Mouse (Mus musculus) liver, embryonic 12.5 days (tissue): ENCODE measurements around the gene Taf1d. TPM values are rescaled to one million over a fixed set of nuclear protein-coding genes. Genes with fewer than 3 reads are reported as not detected.
A peak's percentile ranks its signal among the peaks of the same experiment; 100 is the strongest.
"Not testable (repeated sequence)": the region's sequence is repeated elsewhere in the genome, so short reads cannot be mapped to it uniquely, and the experiment has no call there.

Experiments used
- ATAC-seq: fragments of 200-750 bp; cut with Nextera tagmentation; 2 replicates; pipeline ENCODE4 v1.8.0; 2017; ENCODE audit warnings: moderate number of reproducible peaks, mild to moderate bottlenecking, moderate library complexity
- H3K27ac ChIP-seq: fragments of 300-500 bp; sonication (generic); 2 replicates; pipeline ENCODE4 v1.5.1; 2016; ENCODE audit warnings: mild to moderate bottlenecking
- H3K27me3 ChIP-seq: fragments of 300-500 bp; sonication (generic); replicated peaks from 2 replicates; pipeline ENCODE4 v1.6.1; 2016; ENCODE audit warnings: mild to moderate bottlenecking, moderate library complexity
- H3K36me3 ChIP-seq: fragments of 300-500 bp; sonication (generic); 2 replicates; pipeline ENCODE4 v1.6.1; 2016; ENCODE audit warnings: mild to moderate bottlenecking, moderate library complexity
- H3K4me1 ChIP-seq: fragments of 300-500 bp; sonication (generic); 2 replicates; pipeline ENCODE4 v1.6.1; 2016
- H3K4me2 ChIP-seq: fragments of 300-500 bp; sonication (generic); 2 replicates; pipeline ENCODE4 v1.6.1; 2016; ENCODE audit warnings: mild to moderate bottlenecking, moderate library complexity
- H3K4me3 ChIP-seq: fragments of 300-500 bp; sonication (generic); 2 replicates; pipeline ENCODE4 v1.5.1; 2016; ENCODE audit warnings: mild to moderate bottlenecking, moderate library complexity
- H3K9ac ChIP-seq: fragments of 300-500 bp; sonication (generic); 2 replicates; pipeline ENCODE4 v1.6.1; 2016; ENCODE audit warnings: mild to moderate bottlenecking, moderate library complexity
- H3K9me3 ChIP-seq: fragments of 300-500 bp; sonication (generic); replicated peaks from 2 replicates; pipeline ENCODE4 v1.6.1; 2016; ENCODE audit warnings: mild to moderate bottlenecking, moderate library complexity
- WGBS: fragments of 180-500 bp; shearing (Covaris S2); methylation state at CpG from one replicate; pipeline ENCODE4 v1.1.7; 2016; ENCODE audit not compliant: insufficient replicate concordance; 5-methylcytosine and 5-hydroxymethylcytosine counted together
- polyA plus RNA-seq: library from polyadenylated mRNA; unstranded; fragments of >200 nt; fragmentation: Nextera tagmentation; extraction: Ambion mirVana; gene quantifications from 2 replicates; pipeline ENCODE4 v1.2.1, GENCODE M21; 2016

The Taf1d gene
- polyA plus RNA-seq, 1 experiment from 2014 or later: 63.5 TPM

DNA sequence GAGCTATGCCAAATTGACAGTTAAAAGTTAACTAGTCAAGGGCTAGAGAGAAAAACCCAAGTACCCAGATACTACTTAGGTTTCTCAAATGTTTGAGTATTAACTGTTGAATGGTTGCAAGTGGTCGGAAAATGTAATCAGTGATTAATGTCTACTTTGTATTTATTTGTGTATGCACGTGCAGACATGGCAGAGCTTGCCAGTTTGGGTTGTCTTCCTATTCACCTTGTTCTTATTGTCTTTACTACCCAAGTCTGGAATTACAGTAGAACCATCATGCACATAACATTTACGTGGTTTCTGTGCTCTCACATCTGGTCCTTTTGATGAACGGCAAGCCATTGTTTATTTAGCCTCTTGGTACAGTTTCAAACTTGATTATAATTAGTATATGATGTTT is 3.4 kb downstream of the Taf1d start:
- no peaks in the 10 kb centered on the region for H3K27me3 ChIP-seq
- peaks cover 76% of the 10 kb centered on the region for H3K36me3 ChIP-seq
- peak overlapping the region; percentile 84 for H3K4me3 ChIP-seq
- WGBS: 64% methylated on average over 4 of the region's 4 CpGs
- no peaks in the 10 kb centered on the region for H3K9me3 ChIP-seq
- H3K4me1 ChIP-seq: peaks cover 61% of the 10 kb centered on the region
- H3K27ac ChIP-seq: no peak overlapping the region
- ATAC-seq: no peak
- no peak overlapping the region for H3K9ac ChIP-seq
- peak overlapping the region; percentile 88 for H3K4me2 ChIP-seq

DNA sequence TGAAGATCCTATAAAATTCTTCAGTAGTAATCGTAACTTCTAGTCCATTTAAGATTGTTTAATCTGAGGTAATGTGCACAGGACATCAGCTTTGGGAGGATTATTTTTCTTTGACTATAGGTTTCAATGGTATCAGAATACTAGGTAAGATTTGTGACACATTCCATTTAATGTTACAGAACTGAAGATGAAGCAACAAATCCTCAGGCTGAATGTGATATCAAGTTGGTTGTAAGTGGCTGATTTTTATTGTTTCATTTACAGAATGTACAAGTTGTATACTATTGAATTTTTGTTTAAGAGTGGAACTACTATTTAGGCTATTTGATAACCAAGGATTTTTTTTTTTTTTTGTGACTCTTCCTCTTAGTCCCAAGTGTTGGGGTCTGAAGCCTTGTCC is 4.2 kb downstream of the Taf1d start:
- no peak for ATAC-seq
- no peaks in the 10 kb centered on the region for H3K9me3 ChIP-seq
- no peaks in the 10 kb centered on the region for H3K27me3 ChIP-seq
- WGBS: 79% methylated on average over 1 of the region's 1 CpGs
- no peak overlapping the region for H3K4me3 ChIP-seq
- no peak overlapping the region for H3K9ac ChIP-seq
- peaks cover 56% of the 10 kb centered on the region for H3K4me1 ChIP-seq
- no peak overlapping the region for H3K27ac ChIP-seq
- 0 out of 2 replicates have a peak overlapping the region, but pooled peaks have one; percentile 88 for H3K4me2 ChIP-seq
- peaks cover 83% of the 10 kb centered on the region for H3K36me3 ChIP-seq

DNA sequence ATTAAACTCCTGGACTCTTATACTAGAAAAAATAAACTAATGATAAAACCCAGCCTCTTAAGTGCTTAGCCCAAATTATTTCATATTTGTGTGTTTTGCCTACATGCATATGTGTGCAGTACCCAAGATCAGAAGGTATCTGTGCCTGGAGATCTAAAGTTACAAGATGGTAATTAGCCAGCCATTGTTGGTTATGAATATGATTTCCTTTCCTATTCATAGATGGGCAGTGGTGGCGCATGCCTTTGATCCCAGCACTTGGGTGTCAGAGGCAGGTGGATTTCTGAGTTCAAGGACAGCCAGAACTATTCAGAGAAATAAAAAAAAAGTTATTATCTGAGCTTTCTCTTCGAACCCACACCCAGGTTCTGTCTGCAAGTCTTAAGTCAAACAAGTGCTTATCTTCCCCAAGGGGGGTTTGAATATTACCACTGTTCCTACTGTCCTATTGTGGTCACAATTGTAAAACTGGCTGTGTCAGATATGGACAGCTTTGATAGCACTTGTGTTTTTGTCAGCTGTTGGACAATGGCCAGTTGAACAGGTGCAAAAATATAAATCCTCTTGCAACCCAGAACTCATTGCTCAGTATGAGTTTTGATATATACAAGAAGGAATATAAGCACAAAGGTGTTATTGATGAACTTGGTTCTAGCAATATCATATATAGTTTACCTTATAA is 6.2 kb downstream of the Taf1d start:
- Histone ChIP-seq H3K27ac (no peak overlapping the region), H3K36me3 (peaks cover 100% of the 10 kb centered on the region), H3K4me3 (no peak overlapping the region), H3K4me1 (peaks cover 43% of the 10 kb centered on the region), H3K4me2 (no peak overlapping the region), H3K9ac (no peak overlapping the region), H3K27me3 (no peaks in the 10 kb centered on the region), H3K9me3 (no peaks in the 10 kb centered on the region)
- WGBS: 62% methylated on average over 2 of the region's 2 CpGs
- peak; percentile 6; the same call in 1 of the 2 replicates for ATAC-seq

DNA sequence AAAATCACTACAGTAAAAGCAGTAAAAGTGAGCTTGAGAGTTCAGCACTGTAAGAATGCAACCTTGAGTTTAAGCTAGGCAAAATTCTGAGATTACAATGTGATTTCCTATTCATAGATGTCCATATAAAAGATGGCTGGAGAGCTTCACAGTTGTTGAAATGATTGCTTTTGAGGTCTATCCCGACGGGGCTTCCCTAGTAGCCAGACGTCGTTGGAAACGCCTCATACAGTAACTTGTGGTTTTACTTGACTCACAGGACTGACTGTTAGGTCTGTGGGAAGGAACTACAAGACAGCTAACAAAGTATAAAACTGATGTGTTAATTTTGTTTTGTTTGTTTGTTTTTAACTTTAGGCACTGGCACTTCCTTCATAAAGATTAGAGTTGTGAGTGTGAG is 7.6 kb downstream of the Taf1d start:
- ATAC-seq: no peak
- Histone ChIP-seq H3K9me3 (no peaks in the 10 kb centered on the region), H3K4me2 (no peak overlapping the region), H3K27me3 (no peaks in the 10 kb centered on the region), H3K4me3 (no peak overlapping the region), H3K27ac (no peak overlapping the region), H3K4me1 (peaks cover 29% of the 10 kb centered on the region), H3K9ac (no peak overlapping the region), H3K36me3 (peaks cover 100% of the 10 kb centered on the region)
- 73% methylated on average over 5 of the region's 5 CpGs for WGBS

DNA sequence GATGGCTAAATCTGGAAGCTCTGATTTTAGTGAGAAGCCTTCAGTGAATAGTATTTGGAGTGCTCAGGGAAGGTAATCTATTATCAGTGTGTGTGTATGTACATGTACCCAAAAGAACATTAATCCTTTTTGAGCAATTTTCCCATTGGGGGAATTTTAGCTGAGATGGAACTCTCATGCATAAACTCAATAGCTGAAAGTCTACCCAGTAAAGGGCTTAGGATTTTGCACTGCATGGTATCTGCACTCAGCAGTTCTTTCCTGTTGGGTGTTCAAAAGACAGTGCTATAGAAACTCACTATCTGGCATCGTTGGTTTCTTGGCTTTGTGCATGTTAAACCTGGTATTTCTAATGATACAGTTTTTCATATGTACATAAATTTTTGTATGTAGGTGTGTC is 8.6 kb downstream of the Taf1d start:
- no peak overlapping the region for H3K27ac ChIP-seq
- H3K36me3 ChIP-seq: peaks cover 92% of the 10 kb centered on the region
- no peaks in the 10 kb centered on the region for H3K9me3 ChIP-seq
- H3K4me2 ChIP-seq: no peak overlapping the region
- no peak for ATAC-seq
- H3K27me3 ChIP-seq: no peaks in the 10 kb centered on the region
- WGBS: 88% methylated on average over 1 of the region's 1 CpGs
- H3K9ac ChIP-seq: no peak overlapping the region
- H3K4me1 ChIP-seq: peaks cover 20% of the 10 kb centered on the region
- no peak overlapping the region for H3K4me3 ChIP-seq

DNA sequence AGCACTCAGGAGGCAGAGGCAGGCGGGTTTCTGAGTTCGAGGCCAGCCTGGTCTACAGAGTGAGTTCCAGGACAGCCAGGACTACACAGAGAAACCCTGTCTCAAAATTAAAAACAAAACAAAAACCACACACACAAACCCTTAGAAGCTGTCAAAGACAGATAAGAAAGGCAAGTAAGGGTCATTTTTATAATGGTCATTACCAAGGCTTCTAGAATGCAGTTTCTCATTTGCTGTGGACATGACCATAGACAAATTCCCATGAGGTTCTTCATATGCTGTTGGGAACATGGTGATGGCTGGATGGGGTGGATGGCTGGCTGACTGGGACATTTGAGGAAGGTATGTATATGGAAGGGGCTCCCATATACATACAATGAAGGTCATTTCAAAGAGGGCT is 10.3 kb downstream of the Taf1d start:
- not testable (repeated sequence) for H3K4me3 ChIP-seq, H3K9ac ChIP-seq, H3K27ac ChIP-seq, H3K4me1 ChIP-seq, H3K4me2 ChIP-seq, H3K9me3 ChIP-seq, H3K27me3 ChIP-seq
- peaks cover 90% of the 10 kb centered on the region for H3K36me3 ChIP-seq
- ATAC-seq: peak; percentile 44; the same call in 1 of the 2 replicates
- WGBS: 73% methylated on average over 2 of the region's 2 CpGs

DNA sequence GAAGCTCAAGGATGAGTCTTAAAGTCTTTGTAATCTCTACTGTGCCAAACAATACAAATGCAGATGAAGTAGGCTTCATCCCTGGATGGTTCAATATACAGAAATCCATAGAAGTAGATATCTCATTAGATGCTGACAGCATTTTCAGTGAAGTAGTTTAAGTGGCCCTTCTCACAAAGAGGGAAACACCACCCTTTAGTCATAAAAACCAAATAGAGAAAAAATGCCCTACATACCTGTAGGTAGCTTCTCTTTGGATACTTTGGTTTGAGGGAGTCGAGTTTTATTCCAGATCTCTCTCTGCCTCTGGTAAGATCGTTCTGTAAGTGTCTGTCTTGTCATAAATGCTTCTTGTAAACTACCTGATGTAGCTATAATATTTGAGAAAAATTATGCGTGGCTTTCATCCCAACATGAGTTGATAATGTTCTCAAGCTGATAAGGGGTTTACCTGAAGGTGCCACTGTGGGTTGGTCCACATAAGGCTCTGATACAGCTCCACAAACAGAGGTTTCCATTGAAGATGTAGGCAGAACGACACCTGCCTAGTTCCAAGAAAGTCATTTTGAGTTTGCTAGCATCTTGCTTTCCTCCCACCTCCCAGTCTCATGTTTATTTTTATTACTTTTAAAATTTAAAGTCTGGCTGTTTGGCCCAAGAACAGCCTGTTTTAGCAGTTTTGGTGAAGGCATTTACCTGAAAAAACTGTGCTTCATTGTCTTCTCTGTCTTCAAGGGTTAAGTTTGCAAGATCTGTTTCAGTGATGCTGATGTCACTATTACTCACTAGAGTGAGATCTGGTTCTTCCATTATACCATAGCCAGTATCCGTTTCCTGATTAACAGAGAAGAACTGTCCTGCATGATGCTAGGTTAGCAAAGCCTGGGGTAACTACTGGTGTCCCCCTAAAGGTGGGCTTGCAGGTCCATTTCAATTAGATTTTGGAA is 11.5 kb downstream of the Taf1d start:
- Histone ChIP-seq H3K4me3 (no peak overlapping the region), H3K9me3 (no peaks in the 10 kb centered on the region), H3K4me1 (no peaks in the 10 kb centered on the region), H3K27me3 (no peaks in the 10 kb centered on the region), H3K9ac (no peak overlapping the region), H3K4me2 (no peak overlapping the region), H3K27ac (no peak overlapping the region), H3K36me3 (peaks cover 90% of the 10 kb centered on the region)
- ATAC-seq: no peak
- 36% methylated on average over 5 of the region's 5 CpGs for WGBS

DNA sequence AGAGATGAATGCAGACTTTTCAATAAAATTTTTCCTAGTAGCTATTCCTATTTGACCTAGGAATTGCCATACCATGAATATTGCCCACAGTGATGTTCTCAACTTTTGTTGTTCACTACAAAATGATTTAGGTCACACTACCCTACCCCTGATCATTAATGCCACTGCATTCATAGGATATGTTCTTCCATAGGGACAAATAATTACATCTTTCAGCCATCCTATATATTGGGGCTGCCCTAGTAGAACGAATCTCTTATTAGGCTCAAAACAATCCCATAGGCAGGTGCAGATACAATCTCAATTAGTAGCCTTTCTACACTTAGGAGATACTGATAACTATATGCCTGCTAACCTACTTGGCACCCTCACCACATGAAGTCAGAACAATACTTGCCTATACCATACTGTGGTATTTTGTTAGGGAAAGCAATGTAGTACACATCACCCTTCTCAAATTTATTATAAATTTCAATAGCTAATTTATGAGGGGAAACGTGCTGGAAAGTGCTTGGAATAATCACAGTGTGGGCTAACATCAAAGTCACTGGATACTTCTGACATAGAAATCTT is 12.2 kb downstream of the Taf1d start:
- WGBS: 70% methylated on average over 2 of the region's 2 CpGs
- ATAC-seq: no peak

DNA sequence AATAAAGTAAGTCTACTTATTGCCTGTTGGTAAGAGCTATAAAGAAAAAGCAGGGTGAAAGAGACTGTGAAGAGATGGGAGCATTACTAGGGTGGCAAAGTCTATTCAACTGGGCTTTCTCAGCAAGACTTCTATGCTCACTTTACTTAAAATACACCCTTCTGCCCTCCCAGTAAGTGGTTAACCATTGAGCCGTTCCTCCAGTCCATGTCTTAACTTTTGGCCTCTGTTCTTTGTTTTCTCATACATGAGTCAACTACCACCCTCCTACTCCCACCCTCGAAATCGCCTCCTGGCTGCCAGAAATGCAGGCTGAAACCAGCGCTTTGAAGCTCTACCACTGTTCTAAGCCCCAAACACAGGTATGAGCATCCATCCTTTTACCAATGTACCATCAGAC is 31.8 kb downstream of the Taf1d start:
- no peak overlapping the region for H3K27ac ChIP-seq
- 86% methylated on average over 4 of the region's 4 CpGs for WGBS
- H3K9me3 ChIP-seq: no peaks in the 10 kb centered on the region
- H3K36me3 ChIP-seq: peaks cover 94% of the 10 kb centered on the region
- no peak overlapping the region for H3K9ac ChIP-seq
- H3K27me3 ChIP-seq: no peaks in the 10 kb centered on the region
- no peak for ATAC-seq
- no peak overlapping the region for H3K4me3 ChIP-seq
- no peaks in the 10 kb centered on the region for H3K4me1 ChIP-seq
- no peak overlapping the region for H3K4me2 ChIP-seq

More for the DNA sequence above, 12.2 kb downstream of the Taf1d start:
- Histone ChIP-seq H3K9me3 (no peaks in the 10 kb centered on the region), H3K27me3 (no peaks in the 10 kb centered on the region), H3K4me3 (no peak overlapping the region), H3K4me2 (no peak overlapping the region), H3K27ac (no peak overlapping the region), H3K4me1 (no peaks in the 10 kb centered on the region), H3K36me3 (peaks cover 90% of the 10 kb centered on the region), H3K9ac (no peak overlapping the region)

DNA sequence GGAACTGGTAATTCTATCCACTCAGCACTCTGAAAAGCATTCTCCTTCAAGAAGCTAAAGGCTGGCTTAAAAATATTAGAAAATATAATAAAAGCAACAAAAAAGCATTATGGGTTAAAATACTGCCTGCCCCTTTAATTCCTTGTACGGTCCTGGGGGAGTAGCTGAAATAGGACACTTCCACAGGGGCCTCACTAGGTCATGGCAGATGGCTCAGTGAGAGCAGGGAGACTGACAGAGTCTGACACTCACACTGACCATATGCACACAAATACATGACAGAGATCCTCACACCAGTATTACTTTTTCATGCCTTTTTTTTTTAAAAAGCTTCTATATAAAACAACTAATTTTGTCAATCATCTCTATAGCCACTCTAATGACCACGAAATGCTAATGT is 43.9 kb downstream of the Taf1d start:
- no peak for ATAC-seq
- Histone ChIP-seq H3K9ac (no peak overlapping the region), H3K9me3 (no peaks in the 10 kb centered on the region), H3K4me1 (no peaks in the 10 kb centered on the region), H3K4me2 (no peak overlapping the region), H3K4me3 (no peak overlapping the region), H3K27ac (no peak overlapping the region), H3K27me3 (no peaks in the 10 kb centered on the region), H3K36me3 (peaks cover 85% of the 10 kb centered on the region)
- 80% methylated on average over 2 of the region's 2 CpGs for WGBS

DNA sequence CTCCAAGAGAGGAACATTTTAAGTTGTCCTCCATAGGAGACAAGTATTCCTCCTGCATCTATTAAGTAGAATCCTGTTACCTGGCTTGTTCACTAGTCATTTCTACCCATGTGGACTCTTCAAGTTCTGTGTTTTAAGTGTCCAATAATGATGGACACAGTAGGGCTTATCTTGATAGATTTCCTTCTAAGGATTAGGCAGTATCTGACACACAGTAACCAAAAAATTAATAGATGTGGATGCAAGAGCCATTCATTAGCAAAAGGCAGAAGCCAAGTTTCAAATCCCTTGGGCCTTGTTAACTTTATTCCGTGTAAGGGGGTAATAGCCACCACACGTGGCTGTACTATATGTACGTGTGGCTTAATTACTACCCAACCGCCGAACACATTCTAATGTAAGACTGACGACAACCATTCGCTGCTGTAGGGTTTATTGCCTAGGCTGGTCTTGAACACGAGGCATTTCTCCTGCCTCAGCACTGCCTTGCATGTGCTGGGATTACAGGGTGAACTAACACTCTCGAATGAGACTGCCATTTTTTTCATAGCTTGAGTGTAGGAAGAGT is 51.0 kb downstream of the Taf1d start:
- Histone ChIP-seq H3K36me3 (peaks cover 20% of the 10 kb centered on the region), H3K9me3 (no peaks in the 10 kb centered on the region), H3K9ac (peak overlapping the region; percentile 90), H3K27ac (peak overlapping the region; percentile 78), H3K4me1 (peaks cover 23% of the 10 kb centered on the region), H3K4me3 (peak overlapping the region; percentile 92), H3K27me3 (0 out of 2 replicates have a peak, but pooled peaks cover 5% of the 10 kb centered on the region), H3K4me2 (peak overlapping the region; percentile 73)
- WGBS: 1% methylated on average over 9 of the region's 9 CpGs
- peak; percentile 45 for ATAC-seq
